Mouse (Mus musculus) urinary bladder, postnatal 25 days (tissue): ENCODE data around the gene Zeb2.
A peak's percentile ranks its signal among the peaks of the same experiment; 100 is the strongest.

Source experiments
- DNase-seq: peaks from one replicate; pipeline ENCODE4 v3.0.0; 2022; ENCODE audit warnings: low spot score

The Zeb2 gene

DNA sequence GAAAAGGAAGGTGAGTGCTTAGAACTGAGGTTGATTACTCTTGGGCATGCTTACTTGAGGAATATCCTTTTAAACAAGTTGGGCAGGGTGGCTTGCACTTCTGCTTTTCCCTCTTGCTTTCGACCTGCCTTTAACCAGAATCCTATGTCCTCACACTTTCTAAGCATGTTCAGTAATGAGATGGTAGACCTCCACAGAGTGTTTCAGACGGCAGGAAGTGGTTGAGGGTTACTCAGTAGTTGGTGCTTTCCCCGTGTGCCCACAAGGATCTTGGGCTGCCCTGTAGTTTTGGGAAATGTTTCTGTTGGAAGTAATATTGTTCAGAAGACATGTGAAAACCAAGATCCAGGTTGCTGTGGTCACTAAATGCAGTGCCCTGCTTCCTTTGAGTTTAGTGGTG, 135.5 kb downstream of the Zeb2 start:
- DNase-seq = no peak

DNA sequence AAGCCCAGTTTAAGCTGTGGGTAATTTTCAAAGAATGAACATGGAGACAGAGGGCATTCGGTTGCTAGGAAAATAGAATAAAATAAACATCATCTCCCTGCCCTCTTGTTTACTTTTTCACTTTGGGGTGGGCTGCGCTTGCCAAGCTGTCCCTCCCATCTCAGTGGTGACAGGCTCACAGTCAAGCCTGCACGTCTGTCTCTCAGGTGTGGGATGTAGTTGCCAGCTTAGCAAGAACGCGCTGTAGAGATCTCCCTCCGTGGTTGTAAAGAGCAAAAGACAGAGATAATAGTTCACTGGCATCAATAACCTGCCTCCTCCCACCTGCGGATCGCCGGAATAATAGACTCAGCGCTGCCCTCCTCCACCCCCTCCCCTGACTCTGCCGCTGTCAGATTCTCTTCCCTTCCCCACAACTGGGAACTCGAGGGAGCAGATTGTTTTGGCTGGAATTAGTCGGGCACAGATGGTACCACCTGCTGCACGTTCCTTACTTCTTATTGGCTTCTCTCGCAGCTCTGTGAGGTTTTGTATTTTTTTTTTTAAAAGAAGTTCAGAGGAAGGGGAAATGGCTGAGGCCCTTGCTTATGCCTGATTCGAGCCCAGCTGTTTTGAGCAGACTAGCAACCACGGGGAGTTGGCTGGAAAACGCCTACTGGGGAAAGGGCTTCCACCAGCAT, 138.0 kb downstream of the Zeb2 start:
- DNase-seq = no peak

DNA sequence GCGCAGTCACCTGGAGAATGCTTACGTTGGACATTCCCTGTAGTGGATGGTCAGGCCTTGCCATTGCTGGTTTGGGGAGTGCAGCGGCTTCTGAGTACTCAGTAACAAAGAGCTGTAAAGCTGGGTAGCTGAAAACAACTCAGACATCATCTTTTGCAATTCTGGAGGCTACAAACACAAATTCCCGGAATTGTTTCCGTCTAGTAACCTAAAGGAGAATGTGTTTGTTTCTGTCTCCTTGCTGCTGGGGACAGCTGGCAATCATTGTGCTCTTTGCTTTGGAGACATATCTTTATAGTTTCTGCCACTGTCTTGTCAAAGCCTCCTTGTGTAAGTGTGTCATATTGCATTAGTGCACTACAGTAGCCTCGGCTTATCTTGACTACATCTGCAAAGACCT, 139.2 kb downstream of the Zeb2 start:
- no peak for DNase-seq

DNA sequence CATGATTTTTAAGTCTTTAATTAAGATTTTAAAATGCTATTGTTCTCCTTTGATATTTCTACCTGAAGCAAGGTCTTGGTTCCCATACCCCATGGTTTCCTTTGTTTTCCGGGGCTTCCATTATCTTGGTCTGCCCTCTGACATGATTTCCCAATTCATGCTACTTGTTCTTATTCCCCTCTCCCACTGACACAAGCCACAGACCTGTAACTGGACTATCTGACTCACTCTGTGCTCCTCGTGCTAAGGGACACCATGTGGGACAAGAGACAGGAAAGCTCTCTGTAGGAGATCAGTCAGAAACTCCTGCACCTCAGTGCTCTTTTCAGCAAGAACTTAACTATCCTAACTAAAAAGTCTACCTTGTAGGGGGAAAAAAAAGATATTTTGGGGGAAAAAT, 139.6 kb downstream of the Zeb2 start:
- DNase-seq = no peak

DNA sequence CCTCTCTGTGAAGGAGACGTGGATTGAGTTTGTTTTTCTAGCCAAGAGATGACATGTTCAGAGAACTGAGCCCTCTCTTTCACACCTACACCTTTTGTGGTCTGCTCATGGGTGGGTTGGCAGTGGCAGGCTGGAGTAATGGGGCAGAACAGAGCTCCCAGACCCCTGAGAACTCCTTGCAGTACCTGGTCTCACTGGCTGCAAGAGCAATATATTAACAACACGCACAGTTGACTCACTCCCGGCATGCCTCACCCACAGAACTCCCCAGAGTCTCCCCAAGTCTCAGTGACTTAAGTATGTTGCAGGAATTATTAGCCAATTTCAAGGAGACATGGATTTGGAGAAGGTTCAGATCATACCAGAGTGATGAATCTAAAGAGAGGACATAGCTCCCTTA, 140.1 kb downstream of the Zeb2 start:
- no peak for DNase-seq

DNA sequence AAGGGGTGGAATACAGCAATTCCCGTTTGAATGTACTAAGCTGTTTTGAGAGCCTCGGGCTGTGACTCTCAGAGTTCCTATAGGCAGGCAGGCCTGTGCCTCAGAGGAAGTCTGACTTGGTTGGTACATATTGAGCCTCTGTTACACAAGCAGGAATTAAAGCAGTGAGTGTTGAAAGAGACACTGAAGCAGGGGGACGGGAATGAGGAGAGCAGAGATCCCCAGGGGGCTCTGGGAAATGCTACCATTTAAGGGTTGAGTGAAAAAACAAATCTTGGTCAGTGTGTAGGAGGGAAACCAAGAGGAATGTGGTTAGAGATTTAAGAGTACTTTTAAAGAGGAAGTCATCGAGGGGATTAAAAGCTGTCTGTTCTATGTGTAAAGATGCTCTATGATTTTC, 140.7 kb downstream of the Zeb2 start:
- DNase-seq = no peak

DNA sequence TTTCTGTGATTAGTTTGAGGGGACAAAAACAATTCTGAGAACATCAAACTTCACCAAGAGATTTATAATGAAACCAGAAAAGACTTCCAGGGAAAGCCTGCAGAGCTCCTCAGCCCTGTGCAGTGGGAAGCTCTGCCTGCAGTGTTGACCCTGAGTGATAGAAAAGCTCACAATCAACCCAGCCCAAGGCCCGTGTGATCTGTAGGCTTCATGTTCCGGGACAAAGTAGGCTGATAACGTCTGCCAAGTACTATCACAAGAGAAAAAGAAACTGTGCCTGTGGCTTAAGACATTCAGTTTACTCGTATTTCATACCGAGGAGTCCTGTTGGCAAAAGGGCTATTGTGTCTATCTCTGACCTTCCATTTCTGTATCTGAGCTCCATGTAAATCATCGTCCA, 143.4 kb downstream of the Zeb2 start:
- DNase-seq = no peak

DNA sequence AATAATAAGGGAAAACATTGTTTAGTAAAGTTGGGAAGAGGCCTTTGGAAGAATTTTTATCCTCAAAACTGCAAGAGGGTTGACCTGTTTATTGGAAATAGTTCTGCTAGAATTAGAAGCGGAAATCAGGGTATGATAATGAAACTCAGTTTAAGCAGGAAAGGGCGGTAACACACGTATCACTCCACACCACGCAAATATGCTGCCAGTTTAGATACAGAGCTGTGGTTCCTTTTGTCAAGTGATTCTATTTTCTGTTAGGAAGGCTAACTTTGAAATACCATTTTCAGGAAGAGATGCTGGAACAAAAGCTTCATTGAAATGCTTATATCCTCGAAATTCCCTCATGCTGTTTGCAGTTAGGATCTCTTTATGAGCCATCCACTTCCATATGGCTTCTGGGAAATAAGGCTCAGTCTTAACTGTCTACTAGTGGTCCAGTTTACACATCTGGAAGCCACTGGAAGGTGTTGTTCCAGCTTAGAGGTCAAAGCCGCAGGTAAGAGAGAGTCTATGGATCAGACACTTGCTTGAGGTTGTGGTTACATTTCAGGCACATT, 147.0 kb downstream of the Zeb2 start:
- no peak for DNase-seq

DNA sequence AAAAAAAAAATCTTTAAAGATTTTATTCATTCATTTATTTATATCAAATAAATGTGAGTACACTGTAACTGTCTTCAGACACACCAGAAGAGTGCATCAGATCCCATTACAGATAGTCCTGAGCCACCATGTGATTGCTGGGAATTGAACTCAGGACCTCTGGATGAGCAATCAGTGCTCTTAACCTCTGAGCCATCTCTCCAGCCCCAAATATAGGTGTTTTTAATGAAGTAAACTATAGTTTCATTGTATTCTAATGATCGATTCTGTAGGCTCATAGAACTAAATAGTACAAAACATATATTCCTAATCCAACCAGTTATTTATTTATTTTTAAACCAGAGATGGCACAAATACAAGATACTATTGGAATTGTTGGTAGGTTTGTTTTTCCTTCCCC, 147.6 kb downstream of the Zeb2 start:
- no peak for DNase-seq

DNA sequence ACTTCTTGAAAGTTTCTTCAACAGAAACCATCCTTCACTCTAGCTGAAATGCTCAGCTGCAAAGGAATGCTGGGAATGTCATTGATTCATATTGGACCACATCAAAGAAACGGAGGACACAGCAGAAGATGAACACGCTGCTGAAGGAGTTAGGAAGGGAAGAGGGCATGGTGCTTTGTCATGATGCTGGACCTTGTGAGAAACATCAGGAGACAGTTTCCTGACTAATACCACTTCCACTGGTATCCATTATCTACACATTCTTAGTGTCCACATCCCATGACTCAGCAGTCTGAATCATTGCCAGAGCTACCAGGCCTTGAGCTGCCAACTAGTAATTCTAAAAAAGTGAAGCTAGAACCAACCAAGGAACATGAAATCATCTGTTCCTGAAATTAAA, 148.0 kb downstream of the Zeb2 start:
- DNase-seq = no peak

DNA sequence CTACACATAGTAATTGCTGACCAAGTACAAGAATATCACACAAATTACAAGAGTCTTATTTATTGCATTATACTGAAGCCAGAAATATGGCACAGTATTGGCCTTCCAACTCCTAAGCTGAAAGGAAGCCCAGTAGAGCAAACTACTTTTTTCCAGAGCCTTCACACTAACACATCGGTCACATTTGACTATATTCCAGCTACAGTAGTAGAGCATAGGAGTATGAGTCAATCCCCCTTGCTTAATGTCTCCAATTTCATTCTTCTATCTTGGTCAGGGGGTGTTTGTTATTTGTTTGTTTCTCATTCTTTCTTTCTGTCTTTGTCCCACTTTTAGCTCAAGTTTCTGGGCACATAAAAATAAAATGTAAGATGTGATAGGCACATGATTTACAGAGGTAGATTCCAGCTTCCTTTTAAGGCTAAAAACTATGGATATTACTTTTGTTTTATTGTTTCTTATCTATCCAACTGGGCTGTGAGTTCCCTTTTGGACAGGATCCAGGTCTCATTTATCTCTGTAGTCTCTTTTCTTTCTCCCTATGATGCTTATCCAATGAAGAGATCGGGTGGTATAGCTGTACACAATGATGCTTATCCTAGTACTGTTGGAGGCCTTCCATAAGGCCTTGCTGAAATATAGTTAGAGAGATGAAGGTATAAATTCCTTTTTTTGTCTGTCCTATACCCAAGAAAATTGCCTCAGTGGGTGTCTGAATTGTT, 151.2 kb downstream of the Zeb2 start:
- DNase-seq = no peak

DNA sequence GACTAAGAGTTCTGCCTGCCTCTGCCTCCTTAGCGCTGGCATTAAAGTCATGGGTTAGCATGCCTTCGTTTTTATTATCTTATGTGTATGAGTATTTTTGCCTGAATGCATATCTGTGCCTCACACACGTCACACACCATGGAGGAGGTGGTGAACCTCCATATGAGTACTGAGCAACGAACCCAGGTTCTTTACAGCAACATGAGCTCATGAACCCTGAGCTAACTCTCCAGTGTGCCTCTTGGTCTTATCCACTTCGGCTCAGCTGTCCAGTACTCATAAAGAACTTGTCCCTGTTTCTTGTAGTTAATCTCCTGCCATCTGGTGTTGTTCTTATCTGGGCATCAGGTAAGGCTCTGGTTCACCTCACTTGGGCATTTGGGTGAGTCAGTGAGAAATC, 154.6 kb downstream of the Zeb2 start:
- DNase-seq = no peak

DNA sequence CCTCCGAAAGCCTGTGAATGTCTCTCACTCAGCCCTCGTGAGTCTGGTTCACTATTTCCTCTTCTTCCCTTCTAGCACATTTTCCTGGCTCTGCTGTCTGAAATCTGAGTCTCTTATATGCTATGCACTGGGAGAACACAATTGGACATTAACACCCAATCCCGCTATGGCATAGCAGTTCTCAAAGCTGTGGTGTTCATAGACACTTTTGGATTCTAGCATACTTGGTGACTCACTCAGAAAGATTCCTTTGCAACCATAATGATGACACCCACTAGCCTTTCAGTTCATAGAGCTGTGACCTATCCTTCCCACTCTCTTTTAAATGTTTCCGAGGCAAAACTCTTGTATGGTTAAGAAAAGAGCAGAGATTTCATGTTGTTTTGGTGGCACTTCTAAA, 156.0 kb downstream of the Zeb2 start:
- DNase-seq = no peak

DNA sequence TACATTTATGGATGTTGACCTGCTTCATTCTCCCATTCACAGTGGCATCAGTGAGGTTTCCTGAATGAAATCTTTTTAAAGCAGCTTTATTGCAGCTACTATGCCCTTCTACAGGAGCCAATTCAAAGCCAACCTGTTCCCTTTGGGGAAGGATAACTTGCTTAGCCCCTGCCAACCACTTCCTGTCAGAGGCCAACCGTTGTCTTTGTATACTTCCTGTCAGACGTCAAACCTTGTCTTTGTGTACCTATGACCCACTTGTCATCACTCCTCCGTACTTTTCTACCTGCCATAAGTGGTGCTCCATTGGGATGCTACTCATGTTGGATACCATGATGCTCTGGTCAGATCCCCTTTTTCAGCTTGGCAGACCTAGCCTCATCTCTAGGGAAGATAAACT, 156.6 kb downstream of the Zeb2 start:
- no peak for DNase-seq

DNA sequence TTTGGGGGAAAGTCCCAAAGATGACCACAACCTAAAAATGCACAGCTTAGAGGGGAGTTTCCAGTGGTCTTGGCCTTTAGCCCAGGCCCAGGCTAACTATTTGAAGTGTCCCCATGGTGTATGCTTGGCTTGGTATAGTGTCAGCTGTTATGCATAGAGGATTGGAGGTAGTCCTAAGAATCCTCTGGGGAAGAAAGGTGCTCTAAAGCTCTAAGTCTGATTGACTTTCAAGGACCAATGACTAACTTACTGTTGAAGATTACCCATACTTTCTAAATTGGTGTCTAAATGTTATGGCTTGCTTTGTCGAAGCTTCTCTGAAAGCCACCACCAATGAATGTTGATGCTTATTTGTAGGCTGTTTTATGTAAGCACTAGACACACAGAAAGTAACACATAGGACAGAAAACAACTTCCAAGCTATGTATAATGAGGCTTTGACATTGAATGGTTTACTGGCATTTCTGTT, 159.8 kb downstream of the Zeb2 start:
- no peak for DNase-seq

DNA sequence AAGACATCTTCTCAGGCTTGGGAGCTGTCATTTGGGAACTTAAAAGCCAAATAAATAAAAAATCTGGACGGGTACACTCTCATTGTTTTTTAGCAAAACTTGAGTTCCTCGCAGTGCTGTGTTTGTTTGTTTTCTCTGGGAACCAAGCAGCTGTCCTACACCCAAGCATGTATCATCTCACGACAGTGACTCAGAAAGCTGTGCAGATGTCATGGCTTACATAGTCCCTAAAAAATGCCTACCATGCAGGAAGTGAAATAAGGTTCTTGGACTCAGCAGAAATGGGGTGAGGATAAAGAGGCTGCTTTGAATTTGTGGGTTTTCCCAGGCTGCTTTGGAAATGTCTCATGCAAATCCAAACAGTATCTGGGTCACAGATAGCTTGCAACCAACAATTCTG, 161.0 kb downstream of the Zeb2 start:
- no peak for DNase-seq

DNA sequence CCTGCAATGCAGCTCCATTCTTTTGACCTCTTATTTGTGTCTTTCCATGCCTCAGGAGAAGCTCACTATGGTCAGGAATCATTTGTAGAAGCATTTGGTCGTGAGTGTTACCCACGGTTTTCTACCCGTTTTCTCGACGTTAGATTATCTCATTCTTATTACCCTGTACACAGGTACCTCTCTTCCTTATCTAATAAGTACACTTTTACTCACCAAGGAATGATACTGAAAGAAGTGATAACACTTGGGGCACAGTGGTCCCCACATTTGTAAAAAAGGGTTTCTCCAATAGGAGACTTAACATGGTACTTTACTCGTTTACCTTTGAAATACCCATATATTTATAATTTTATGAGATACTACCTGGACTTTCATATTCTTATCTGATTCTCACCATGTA, 161.7 kb downstream of the Zeb2 start:
- no peak for DNase-seq

DNA sequence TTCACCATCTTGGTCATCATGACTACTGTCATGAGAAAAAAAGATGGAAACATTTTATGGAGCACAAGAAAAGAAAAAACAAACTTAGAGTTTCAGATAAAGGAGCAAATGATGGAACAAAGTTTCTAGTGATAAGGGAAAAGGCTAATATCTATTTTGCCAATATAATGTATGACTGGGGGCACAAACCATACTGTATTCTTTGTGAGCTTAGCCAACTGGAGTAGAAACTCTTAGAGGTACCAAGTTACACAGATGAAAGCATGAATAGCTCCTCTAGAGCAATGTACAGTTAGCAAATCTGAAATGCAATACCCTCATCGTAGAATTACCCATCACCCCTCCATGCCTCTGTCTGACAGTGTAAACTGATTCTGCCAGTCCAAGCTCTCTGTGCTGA, 163.0 kb downstream of the Zeb2 start:
- no peak for DNase-seq

DNA sequence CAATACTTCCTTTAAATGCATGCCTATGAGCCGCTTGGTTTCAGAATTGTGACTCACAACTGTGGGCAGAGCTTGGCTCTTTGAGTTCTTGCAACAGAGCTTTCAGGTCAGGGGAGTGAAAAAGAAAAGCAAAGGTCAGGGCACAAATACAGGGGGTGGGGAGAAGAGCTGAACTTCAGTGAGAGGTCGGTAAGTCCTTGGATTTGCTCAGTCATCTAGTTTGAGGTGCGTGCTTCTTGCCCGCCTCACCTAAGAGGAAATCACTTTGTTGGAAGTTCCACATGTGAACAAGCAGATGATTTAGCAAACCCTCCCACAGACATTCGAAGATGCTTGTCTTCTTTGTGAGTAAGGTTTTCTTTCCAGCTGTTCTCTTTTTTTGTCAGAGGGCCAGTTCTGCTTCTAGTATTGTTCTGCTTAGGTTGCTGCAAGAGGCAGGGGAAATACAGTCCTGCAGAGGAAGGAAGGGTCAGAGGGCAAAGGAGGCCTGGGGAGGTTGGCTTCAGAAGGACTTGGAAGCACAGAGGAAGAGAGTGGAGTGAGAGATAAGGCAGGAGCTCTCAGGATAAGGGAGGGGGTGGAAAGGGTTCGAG, 164.3 kb downstream of the Zeb2 start:
- DNase-seq = peak; percentile 7

DNA sequence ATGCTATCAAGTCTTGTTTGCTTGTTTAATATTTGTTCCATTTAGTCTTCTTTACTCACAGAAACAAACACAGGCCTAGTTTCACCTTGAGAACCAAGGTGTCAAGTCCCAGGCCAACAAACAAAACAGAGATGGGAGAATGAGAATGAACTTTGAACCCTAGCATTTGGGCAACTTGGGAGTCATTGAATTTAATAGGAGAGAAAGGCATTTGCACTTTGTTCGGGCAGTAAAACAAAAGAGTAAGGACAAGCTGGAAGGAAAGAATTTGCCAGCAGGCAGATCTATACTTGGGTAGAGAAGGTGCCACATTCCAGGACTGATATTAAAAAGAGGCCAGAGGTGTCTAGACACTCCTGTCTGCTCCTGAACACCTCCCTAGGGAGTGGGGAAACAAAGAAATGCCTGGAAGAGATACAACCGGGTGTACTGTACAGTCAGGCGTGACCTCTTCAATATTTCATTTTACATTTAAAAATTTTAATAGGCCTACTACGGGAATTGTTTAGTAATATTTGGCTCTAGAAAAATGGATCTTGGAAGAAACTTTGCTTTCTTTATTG, 165.5 kb downstream of the Zeb2 start:
- DNase-seq = no peak

DNA sequence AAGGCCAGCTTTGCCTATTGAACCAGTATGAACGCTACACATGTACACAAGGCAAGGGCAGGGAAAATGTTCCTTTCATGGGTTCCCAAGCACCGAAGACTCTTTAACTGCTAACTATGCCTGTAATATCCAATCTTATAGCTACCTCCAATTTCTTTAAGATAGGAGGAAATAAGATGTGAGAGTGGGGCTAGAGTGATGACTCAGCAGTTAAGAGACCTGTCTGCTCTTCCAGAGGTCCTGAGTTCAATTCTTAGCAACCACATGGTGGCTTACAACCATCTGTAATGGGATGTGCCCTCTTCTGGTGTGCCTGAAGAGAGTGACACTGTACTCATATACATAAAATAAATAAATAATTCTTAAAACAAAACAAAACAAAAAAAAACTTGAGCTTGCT, 172.5 kb downstream of the Zeb2 start:
- DNase-seq = no peak
